Mouse (Mus musculus) heart, adult 2 months (tissue): ENCODE results near the gene Fam213a. TPM values are rescaled to one million over a fixed set of nuclear protein-coding genes. Genes with fewer than 3 reads are reported as not detected.

Experiments used
- DNase-seq, 2 experiments: peaks; one replicate each; pipeline ENCODE4 v3.0.0; 2021
- H3K27ac ChIP-seq: fragments of 200-600 bp; 2 replicates; pipeline ENCODE4 v1.8.1; 2022
- H3K27me3 ChIP-seq: fragments of 200-500 bp; 2 replicates; pipeline ENCODE4 v1.6.1; 2012; ENCODE audit warnings: mild to moderate bottlenecking, low read length, inconsistent platforms, mixed read lengths; ENCODE audit not compliant: control insufficient read depth, insufficient read depth
- H3K36me3 ChIP-seq: fragments of 200-500 bp; 2 replicates; pipeline ENCODE4 v1.6.1; 2012; ENCODE audit warnings: low read length, inconsistent platforms; ENCODE audit not compliant: control insufficient read depth, insufficient read depth
- H3K4me1 ChIP-seq: fragments of 200-500 bp; 2 replicates; pipeline ENCODE4 v1.6.1; 2011; ENCODE audit warnings: low read length; ENCODE audit not compliant: control insufficient read depth, insufficient read depth
- H3K4me3 ChIP-seq: fragments of 200-600 bp; 2 replicates; pipeline ENCODE4 v1.8.1; 2022
- H3K79me2 ChIP-seq: fragments of 200-500 bp; replicated peaks from 2 replicates; pipeline ENCODE4 v1.6.1; 2012; ENCODE audit warnings: mild to moderate bottlenecking, inconsistent platforms, low read length, moderate library complexity, mixed read lengths; ENCODE audit not compliant: control insufficient read depth, insufficient read depth
- H3K9ac ChIP-seq: fragments of 200-500 bp; 2 replicates; pipeline ENCODE4 v1.6.1; 2012; ENCODE audit warnings: low read depth, mild to moderate bottlenecking, control low read depth, inconsistent platforms, low read length, mixed read lengths
- CTCF ChIP-seq: fragments of 200-600 bp; IDR thresholded peaks from 2 replicates; pipeline ENCODE4 v1.8.1; 2022; ENCODE audit warnings: antibody characterized with exemption, mild to moderate bottlenecking, moderate library complexity
- EP300 ChIP-seq: fragments of 200-500 bp; IDR thresholded peaks from 2 replicates; pipeline ENCODE4 v1.6.1; 2011; ENCODE audit warnings: low read depth, low read length, control low read depth; ENCODE audit not compliant: insufficient read depth
- POLR2A ChIP-seq: fragments of 200-500 bp; IDR thresholded peaks from 2 replicates; pipeline ENCODE4 v1.6.1; 2011; ENCODE audit warnings: mild to moderate bottlenecking, low read depth, low read length, control low read depth; ENCODE audit not compliant: insufficient read depth
- WGBS: fragments of 180-500 bp; shearing (Covaris S2); methylation state at CpG from one replicate; pipeline ENCODE4 v1.1.7; 2018; 5-methylcytosine and 5-hydroxymethylcytosine counted together
- intact Hi-C: fragments of 180-260 bp; cut with DNase I; formaldehyde crosslinking; loops from one replicate; pipeline ENCODE4 v1.15.1; 2025
- polyA plus RNA-seq: library from polyadenylated mRNA; depleted of rRNA; stranded (reverse); fragments of >200 nt; gene quantifications from 2 replicates; pipeline ENCODE4 v1.2.3, GENCODE M21; 2012
- total RNA-seq, 2 experiments: library from RNA; stranded (reverse); gene quantifications; 2 replicates each; pipeline ENCODE4 v1.2.3; 2021

Gene Fam213a
- total and polyA plus RNA-seq, 3 experiments: 16.6 to 32.4 (median 27.1) TPM

DNA sequence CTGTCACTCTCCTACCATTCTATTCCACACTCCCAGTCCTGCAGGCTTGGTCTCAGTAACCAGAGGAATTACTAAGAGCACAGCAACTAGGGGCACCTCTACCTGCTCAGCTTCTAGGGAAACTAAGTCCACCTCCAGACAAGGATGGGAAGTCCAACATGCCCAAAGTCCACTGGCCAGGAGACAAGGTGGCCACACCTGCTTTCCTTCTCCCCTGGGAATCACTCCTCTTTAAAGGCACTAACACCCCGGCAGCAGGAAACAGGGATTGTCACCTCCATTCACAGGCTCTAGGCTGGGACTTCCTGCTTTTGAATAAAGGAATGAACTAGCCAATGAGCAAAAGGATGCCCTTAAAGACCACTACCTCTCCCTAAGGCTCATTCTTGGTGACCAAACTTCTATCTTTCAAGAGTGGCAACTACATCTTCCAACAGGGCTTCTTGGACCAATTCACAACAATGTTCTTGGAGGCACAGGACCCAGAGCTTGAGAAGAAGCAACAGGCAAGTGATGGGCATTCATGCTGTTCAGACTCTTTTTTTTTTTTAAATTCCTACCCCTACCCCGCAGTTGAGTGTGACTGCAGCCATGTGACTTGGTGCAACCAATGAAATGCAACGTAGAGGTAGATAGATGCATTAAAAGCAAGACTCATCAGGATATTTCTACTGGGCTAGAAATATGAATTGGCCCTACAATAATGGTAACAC, 49.9 kb downstream of the Fam213a start:
- H3K79me2 ChIP-seq: 0 out of 2 replicates have a peak, but pooled peaks cover 7% of the 10 kb centered on the region
- peaks cover 6% of the 10 kb centered on the region for H3K36me3 ChIP-seq
- peaks cover 32% of the 10 kb centered on the region for H3K4me1 ChIP-seq
- no peaks in the 10 kb centered on the region for H3K27me3 ChIP-seq
- intact Hi-C loops: no loop called here
- H3K27ac ChIP-seq: 0 out of 2 replicates have a peak overlapping the region, but pooled peaks have one; percentile 15
- no peak overlapping the region for H3K9ac ChIP-seq
- no peak for TF ChIP-seq CTCF
- no peak for TF ChIP-seq POLR2A
- TF ChIP-seq EP300: no peak
- 44% methylated on average over 3 of the region's 3 CpGs for WGBS
- DNase-seq: no peak
- H3K4me3 ChIP-seq: no peak overlapping the region

DNA sequence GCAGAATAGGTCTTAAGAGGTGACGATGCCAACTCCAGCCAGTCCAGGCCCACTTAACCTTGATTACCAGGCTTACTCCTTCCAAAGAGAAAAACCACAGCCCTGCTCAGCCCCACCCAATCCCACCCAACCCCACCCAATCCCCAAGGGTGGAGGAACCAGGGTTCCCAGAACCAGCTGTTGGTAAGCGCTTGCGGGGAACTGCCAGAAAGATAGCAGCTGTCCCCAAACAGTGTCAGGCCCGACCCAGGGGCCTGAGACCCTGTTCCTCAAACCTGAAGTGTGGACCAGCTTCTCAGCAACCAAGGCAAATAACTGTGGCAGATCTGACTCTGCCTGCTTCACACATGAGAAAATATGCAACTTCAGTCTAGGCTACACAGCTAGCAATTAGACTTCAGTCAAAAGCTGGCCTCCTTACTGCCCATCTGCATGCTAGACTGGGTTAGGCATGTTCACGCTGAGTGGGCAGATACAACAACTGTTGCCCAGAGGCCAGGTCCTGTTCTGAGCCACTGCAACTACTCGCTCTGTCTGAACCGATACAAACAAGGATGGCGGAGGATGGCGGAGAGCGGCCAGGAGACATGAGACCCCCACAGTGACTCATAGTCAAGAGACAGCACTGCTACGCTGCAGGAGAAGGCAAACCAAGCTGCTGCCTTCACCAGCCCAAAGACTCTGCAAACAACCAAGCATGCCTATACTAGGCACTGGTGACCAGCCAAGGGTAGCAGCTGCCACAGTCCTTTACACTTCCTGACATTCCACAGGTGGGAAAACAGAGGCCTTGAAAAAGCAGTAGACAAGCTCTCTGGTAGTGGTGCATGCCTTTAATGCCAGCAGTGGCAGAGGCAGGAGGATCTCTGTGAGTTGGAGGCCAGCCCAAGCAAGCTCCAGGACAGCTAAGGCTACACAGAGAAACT, 51.0 kb downstream of the Fam213a start:
- Histone ChIP-seq H3K9ac (no peak overlapping the region), H3K36me3 (peaks cover 9% of the 10 kb centered on the region), H3K27ac (peak overlapping the region; percentile 43), H3K27me3 (no peaks in the 10 kb centered on the region), H3K4me3 (no peak overlapping the region), H3K79me2 (0 out of 2 replicates have a peak, but pooled peaks cover 7% of the 10 kb centered on the region), H3K4me1 (peaks cover 37% of the 10 kb centered on the region)
- TF ChIP-seq EP300 (no peak), POLR2A (no peak), CTCF (no peak)
- DNase-seq: no peak
- intact Hi-C loops: no loop called here
- WGBS: 70% methylated on average over 11 of the region's 11 CpGs

DNA sequence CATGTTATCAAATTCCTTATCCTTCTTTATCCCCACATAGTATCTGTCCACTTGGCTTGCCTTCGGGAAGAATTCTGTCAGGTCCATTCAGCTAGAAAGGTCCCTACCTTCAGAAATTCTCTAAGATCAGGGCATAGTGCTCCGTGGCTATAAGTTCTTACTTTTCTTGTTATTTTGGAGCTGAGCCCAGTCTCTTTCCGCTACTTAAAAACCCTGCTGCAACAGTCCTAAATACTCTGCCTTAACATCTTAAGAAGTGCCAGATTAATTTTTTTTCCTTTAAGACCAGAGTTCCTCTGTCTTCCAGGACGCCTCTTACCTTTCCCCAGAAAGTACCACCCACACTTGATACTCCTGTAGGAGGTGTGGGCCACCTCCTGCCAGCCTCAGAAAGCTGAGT, 53.4 kb downstream of the Fam213a start:
- no peaks in the 10 kb centered on the region for H3K27me3 ChIP-seq
- H3K4me1 ChIP-seq: peaks cover 49% of the 10 kb centered on the region
- WGBS: 37% methylated on average over 4 of the region's 4 CpGs
- H3K4me3 ChIP-seq: no peak overlapping the region
- H3K36me3 ChIP-seq: peaks cover 9% of the 10 kb centered on the region
- intact Hi-C loops: no loop called here
- no peak overlapping the region for H3K9ac ChIP-seq
- no peak for DNase-seq
- TF ChIP-seq EP300 (no peak), POLR2A (no peak), CTCF (no peak)
- 0 out of 2 replicates have a peak, but pooled peaks cover 9% of the 10 kb centered on the region for H3K79me2 ChIP-seq
- H3K27ac ChIP-seq: peak overlapping the region; percentile 93

DNA sequence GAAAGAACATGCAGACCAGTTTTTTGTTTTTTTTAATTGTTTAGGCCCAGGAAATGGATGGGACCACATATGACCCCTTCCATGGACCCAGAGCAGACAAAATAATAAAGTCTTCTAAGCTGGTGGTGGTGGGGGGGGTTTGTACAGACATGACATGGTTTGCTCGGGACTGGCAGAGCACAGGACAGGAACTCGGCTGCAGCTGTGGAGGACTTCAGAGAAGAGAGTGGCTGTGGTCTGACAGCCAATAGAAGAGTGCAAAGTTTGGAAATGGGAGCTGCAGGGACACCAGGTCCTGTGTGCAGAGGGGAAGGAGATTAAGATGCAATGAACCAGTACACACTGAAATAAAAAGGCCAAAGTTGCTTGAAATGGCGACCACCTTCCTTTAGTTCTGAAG, 54.0 kb downstream of the Fam213a start:
- H3K4me3 ChIP-seq: no peak overlapping the region
- peak overlapping the region; percentile 93 for H3K27ac ChIP-seq
- H3K9ac ChIP-seq: no peak overlapping the region
- H3K36me3 ChIP-seq: peaks cover 13% of the 10 kb centered on the region
- 0 out of 2 replicates have a peak, but pooled peaks cover 7% of the 10 kb centered on the region for H3K79me2 ChIP-seq
- intact Hi-C loops: loop anchor here (2.0 kb wide), 1 partner anchor 35 kb away; no protein-coding TSS in a partner anchor
- no peak for TF ChIP-seq CTCF
- no peak for TF ChIP-seq POLR2A
- peak in 1 of 2 experiments; percentile 1 for DNase-seq
- peaks cover 45% of the 10 kb centered on the region for H3K4me1 ChIP-seq
- WGBS: 43% methylated on average over 3 of the region's 3 CpGs
- H3K27me3 ChIP-seq: no peaks in the 10 kb centered on the region

DNA sequence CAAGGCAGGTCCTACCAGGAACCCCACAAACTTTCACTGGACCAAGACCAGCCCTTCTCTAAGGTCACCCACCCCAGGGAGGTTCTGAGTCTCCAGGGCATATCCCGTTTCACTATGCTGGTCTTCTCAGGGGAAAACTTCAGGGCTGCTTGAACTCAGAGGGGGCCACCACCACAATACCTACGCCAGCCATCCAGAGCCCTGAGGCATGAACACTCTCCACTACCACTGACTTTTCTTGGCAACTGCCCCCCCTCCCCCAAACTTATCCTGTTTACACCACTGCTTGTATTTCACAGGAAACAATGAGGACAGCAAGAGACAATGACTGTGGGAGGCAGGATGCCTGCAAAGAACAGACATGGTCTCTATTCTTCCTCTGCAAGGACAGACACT, 54.6 kb downstream of the Fam213a start:
- no peak overlapping the region for H3K4me3 ChIP-seq
- peak overlapping the region; percentile 93 for H3K27ac ChIP-seq
- H3K27me3 ChIP-seq: no peaks in the 10 kb centered on the region
- DNase-seq: peak; percentile 57 to 66
- TF ChIP-seq EP300: peak; percentile 82
- no peak for TF ChIP-seq CTCF
- TF ChIP-seq POLR2A: peak; percentile 45; the same call in 1 of the 2 replicates
- H3K79me2 ChIP-seq: 0 out of 2 replicates have a peak, but pooled peaks cover 8% of the 10 kb centered on the region
- H3K4me1 ChIP-seq: peaks cover 46% of the 10 kb centered on the region
- H3K9ac ChIP-seq: 0 out of 2 replicates have a peak overlapping the region, but pooled peaks have one; percentile 3
- peaks cover 10% of the 10 kb centered on the region for H3K36me3 ChIP-seq
- intact Hi-C loops: loop anchor here (2.0 kb wide), 1 partner anchor 34 kb away; no protein-coding TSS in a partner anchor
- 58% methylated on average over 2 of the region's 2 CpGs for WGBS
